Mouse (Mus musculus) splenic B cell, adult 2 months (primary cell): ENCODE results near the gene Itpkb.

Experiments used
- DNase-seq: peaks from one replicate; pipeline ENCODE4 v3.0.0-alpha.2; 2011; ENCODE audit warnings: low read depth, low spot score
- H3K27me3 ChIP-seq: 2 replicates; pipeline ENCODE4 v1.6.1; 2012; ENCODE audit warnings: mild to moderate bottlenecking, low read length, moderate library complexity, mixed read lengths; ENCODE audit not compliant: control insufficient read depth, poor library complexity, insufficient read depth, severe bottlenecking
- H3K36me3 ChIP-seq: 2 replicates; pipeline ENCODE4 v1.6.1; 2012; ENCODE audit warnings: mild to moderate bottlenecking, low read length, moderate library complexity, mixed read lengths; ENCODE audit not compliant: control insufficient read depth, poor library complexity, insufficient read depth, severe bottlenecking

The Itpkb gene

DNA sequence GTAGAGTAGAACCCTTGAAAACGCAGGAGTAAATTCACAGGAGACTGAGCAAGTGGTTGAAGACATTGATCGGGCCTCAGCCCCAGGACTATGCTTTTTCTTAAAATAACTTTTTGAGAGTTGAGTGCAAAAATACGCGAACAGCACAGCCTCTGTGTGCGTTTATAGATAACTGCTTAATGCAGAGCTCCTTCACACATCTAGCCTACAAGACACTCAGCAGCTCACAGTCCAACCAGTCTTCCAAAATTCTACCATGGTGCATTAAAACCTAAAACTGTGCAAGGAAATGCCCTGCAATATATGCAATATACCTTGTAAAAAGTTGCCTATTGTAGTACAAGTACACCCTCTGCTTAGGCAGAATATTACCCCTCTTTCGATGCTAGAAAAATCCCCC is 579 bp upstream of the Itpkb start:
- no peak for DNase-seq
- Histone ChIP-seq H3K36me3 (peaks cover 6% of the 10 kb centered on the region), H3K27me3 (no peaks in the 10 kb centered on the region)

DNA sequence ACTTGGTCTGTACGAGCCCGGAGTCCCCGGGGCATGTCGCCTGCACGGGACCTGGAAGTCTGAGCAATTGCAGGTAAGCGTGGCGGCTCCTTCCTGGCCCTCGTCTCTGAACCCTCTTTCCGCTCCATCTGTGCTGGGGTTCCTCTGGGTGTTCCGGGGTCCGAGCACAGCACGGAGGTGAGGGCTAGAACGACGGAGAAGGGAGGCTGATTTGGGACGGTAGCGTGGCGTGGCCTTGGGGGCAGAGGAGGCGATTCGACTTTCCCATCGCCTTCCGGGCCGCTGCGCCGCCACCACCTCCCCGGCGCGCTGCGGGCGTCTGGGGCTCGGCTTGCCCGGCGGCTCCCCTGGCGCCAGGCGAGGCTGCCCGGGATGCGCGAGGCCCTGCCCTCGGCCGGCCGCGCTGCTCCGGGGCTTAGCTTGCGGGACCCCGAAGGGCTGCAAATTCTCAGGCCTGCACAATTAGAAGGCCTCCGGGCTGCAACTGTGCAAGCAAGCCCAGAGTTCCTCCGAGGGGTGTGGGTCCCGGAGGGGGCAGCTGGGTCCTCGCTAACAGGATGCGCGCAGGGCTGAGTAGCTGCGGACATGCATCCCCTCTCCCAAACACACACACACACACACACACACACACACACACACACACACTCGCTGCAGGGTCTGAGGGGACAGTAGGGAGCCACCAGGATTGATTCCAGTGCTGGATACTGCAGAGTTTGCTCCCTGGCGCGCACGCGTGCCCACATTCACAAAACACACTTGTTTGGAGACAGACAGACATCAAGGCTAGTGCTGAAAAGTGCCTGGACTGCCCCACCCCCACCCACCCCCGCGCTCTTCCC is 641 bp downstream of the Itpkb start:
- Histone ChIP-seq H3K27me3 (no peaks in the 10 kb centered on the region), H3K36me3 (peaks cover 9% of the 10 kb centered on the region)
- no peak for DNase-seq

DNA sequence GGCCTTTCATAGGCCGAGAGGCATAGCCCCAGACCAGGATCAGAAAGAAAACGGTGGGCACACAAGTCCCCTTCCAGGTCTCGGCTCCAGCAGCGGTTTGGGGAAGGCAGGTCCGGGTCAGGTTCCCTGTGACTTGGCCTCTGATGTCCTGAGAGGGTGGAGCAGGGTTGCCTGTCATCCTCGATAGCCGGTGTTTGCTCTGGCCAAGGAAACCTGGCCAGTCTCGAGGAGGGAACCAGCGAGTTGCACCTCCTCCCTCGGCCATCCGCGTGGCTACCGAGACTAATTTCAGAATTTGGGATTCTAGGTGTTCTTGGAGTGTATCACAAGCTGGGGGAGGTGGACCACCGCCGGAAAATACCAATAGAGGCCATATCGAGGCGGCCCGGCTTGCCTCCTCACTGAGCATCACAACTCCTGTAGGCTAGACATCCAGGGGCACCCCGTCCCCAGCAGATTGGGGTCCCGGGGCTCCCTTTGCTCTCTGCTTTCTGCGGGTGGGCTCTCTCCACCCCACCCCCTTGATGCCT is 1.3 kb downstream of the Itpkb start:
- Histone ChIP-seq H3K36me3 (peaks cover 9% of the 10 kb centered on the region), H3K27me3 (no peaks in the 10 kb centered on the region)
- peak; percentile 36 for DNase-seq

DNA sequence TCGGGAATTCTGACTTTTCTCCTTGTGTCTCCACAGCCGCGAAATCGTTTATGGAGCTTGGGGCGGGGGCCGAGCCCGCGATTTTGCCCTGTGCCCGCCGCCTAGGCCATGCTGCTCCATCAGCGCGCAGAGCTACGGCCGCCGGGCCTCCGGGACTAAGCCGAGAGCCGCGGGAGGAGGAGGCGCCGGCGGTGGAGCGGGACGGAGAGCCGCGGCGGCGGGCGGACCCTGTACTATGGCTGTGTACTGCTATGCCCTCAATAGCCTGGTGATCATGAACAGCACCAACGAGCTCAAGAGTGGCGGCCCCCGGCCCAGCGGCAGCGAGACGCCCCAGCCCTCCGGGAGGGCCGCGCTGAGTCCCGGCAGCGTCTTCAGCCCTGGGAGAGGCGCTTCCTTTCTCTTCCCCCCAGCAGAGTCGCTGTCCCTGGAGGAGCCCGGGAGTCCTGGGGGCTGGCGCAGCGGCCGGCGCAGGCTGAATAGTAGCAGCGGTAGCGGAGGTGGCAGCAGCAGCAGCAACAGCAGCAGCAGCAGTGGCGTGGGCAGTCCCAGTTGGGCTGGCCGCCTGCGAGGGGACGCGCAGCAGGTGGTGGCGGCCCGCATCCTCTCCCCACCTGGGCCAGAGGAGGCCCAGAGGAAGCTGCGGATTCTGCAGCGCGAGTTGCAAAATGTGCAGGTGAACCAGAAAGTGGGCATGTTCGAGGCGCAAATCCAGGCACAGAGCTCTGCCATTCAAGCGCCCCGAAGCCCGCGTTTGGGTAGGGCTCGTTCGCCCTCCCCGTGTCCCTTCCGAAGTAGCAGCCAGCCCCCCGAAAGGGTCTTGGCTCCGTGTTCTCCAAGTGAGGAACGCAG is 2.0 kb downstream of the Itpkb start:
- peak; percentile 51 for DNase-seq
- Histone ChIP-seq H3K27me3 (no peaks in the 10 kb centered on the region), H3K36me3 (peaks cover 9% of the 10 kb centered on the region)

DNA sequence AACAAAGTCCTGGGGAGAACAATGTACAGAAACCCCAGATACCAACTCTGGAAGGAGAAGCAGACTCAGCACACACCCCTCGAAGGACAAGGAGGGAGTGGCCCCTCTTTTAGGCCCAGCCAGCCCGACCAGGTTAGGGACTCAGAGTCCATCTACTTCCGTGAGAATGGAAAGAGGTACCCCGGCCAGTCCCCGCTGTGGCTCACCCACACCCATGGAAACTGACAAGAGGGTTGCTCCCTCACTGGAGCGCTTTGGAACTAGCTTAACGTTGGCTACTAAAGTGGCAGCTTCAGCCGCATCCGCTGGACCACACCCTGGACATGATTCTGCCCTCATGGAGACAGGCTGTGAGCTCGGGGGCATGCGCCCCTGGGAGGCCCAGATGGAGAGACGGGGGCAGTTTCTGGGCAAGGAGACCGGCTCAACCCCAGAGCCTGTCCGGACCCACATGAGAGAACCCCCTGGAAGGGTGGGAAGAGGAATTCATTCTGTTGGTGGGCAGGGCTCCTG is 2.7 kb downstream of the Itpkb start:
- DNase-seq = no peak
- Histone ChIP-seq H3K36me3 (peaks cover 9% of the 10 kb centered on the region), H3K27me3 (no peaks in the 10 kb centered on the region)

DNA sequence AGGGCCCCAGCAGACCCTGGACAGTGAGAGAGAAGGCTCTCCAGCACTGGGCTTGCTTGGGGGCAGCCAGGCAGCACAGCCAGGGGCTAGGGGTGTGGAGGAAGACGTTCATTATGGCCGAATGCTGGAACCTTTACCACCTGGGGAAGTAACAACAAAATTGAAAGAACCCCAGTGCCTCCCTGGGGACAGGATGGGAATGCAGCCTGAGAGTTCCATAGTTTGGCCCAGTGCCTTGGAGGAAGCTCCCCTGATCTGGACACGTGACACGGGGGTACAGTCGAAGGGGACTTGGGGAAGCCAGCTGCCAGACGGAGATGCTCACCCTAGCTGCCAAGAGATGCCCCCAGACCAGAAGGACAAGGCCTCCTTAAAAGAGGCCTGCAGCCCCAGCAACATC is 3.3 kb downstream of the Itpkb start:
- Histone ChIP-seq H3K36me3 (peaks cover 9% of the 10 kb centered on the region), H3K27me3 (no peaks in the 10 kb centered on the region)
- DNase-seq = peak; percentile 32

DNA sequence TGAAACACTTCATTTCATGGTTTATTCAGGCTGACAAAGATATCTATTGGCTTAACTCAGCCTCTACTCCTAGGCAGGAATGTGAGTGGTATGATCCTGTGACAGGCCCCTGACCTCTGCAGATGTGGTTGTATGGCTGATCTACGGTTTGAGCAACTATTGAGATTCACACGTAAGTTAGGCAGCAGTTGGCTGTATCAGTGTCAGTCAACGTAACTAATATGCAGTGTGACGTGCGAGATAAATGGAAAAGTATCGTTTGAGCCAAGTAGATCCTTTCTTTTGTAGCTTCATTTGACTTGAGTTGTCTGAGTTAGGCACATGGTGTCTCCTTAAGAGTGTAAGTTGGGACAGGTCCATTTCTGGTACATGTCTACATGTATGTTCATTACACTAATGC is 4.3 kb downstream of the Itpkb start:
- DNase-seq = no peak
- H3K27me3 ChIP-seq = no peaks in the 10 kb centered on the region

DNA sequence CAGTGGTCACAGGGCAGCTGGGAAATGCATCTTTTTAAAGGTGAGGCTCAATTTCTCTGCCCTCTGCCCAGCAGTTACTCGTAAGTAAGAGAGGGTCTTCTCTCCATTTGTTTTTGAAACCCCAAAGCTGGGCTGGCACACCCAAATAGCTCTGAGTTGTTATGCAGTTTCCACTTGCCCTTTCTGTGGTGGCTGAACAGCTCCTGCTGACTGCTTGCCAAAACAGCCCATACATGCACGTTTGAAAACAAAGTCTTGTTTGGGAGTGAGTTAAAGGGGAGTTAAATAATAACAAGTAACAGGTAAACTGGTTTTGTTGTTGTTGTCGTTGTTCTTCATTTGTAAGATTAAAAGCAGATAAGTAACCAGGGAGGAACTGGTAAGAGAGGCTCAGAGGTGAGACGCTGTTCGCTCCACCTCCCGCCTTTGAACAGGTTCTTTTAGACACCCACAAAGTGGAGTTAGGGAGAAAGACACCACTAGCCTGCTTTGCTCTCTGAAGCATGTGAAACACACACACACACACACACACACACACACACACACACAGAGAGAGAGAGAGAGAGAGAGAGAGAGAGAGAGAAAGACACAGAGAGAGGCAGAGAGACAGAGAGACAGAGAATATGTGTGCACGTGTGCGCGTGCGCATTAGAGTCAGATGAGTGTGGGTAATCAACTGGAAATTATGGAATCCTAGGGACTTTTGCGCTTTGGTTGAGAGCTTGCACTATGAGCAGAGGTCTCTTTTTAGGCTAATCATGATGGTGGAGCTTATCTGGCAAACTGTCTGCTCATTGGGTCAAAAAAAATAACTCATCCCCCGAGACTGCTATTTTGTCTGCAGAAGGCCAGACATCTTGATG is 5.5 kb downstream of the Itpkb start:
- peaks cover 12% of the 10 kb centered on the region for H3K36me3 ChIP-seq
- no peaks in the 10 kb centered on the region for H3K27me3 ChIP-seq
- peak; percentile 54 for DNase-seq

More for the DNA sequence above, 4.3 kb downstream of the Itpkb start:
- peaks cover 12% of the 10 kb centered on the region for H3K36me3 ChIP-seq

DNA sequence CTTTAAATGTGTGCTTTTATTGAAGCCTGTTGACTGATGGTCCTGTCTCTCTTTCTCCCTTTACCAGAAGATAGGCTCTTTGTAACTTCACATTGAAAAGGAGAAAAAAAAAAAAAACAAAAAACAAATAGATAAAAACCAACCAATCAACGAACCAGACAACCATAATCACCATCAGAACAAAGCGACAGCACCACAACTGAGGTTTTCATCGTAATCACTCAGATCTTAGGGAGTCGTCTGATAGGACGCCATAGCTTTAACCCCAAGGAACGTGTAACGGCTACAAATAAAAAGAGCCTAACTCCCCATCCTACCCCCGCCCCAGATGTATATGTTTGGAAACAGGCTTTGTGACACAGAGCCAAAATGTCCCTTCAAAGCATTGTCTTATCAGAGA is 8.1 kb downstream of the Itpkb start:
- H3K27me3 ChIP-seq = no peaks in the 10 kb centered on the region
- no peak for DNase-seq

DNA sequence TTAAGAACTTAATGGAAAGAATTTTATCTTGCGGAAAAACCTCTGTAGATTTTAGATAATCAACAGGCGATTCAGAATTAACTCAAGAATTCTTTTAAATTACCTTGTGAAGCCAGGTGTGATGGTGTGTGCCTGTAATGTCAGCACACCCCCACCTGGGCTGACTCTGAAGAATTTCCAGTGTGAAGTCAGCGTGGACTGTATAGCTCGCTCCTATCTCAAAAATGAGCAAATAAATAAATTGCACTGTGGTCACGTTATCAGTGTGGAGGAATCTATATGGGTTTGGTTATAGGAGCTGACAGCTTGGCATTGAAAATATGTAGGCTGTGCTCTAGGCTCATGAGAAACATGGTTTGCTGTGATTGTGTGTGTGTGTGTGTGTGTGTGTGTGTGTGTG is 8.9 kb downstream of the Itpkb start:
- H3K27me3 ChIP-seq = no peaks in the 10 kb centered on the region
- peaks cover 8% of the 10 kb centered on the region for H3K36me3 ChIP-seq
- no peak for DNase-seq

More for the DNA sequence above, 8.1 kb downstream of the Itpkb start:
- peaks cover 8% of the 10 kb centered on the region for H3K36me3 ChIP-seq

DNA sequence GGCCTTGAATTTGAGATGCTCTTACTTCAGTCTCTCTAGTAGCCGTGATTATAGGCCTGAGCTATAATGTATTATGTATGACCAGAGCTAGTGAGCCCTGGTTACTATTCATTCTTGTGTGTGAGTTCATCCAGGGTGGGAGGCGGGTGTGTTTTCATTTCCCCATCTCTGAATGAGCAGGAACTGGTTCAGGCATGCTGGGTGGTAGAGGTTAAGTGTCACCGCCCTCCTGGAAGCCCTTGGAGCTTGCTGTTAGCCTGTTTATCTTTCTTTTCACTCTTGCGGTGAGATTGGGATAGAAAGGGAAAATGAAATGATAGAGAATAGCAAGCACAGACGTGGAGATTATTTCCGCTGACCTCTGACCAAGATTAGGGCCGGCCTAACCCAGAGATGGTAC is 12.7 kb downstream of the Itpkb start:
- H3K36me3 ChIP-seq = 0 out of 2 replicates have a peak, but pooled peaks cover 4% of the 10 kb centered on the region
- peak; percentile 23 for DNase-seq
- H3K27me3 ChIP-seq = no peaks in the 10 kb centered on the region

DNA sequence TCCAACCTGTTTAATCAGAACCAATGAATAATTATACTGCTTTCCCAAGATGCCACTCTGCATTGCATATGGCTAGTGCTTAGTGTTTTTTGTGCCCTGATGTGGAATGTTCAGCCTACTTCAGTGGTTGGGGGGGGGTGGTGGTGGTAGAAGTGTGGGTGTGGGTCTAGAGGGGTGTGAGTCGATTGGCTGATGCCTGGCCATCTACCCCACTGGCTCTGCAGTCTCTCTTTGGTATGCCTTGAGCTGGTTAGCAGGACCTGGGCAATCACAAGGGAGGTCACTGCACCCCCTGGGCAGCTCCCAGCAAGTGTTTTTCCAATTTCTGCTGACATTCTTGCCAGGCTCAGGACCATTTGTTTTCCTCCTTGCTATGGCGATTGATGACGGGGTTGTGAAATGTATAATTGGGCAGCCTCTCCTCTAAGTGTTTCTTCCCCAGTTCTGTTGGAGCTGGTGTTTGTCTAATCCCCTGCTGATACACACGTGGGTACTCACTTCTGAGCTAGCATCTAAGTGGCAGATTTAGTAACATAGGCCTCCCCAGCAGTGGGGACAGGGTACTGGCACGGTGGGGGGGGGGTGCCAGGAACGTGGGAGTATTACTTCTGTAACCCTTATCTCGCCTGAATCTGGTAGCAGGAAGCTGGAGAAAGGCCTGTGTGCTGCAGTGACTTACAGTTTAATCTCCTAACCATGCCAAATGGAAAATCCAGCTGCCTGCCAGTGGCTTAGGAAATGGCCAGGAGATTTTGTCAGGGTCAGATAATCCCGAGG is 13.3 kb downstream of the Itpkb start:
- H3K36me3 ChIP-seq = peaks cover 4% of the 10 kb centered on the region; the same call in 1 of the 2 replicates
- no peak for DNase-seq
- H3K27me3 ChIP-seq = no peaks in the 10 kb centered on the region

DNA sequence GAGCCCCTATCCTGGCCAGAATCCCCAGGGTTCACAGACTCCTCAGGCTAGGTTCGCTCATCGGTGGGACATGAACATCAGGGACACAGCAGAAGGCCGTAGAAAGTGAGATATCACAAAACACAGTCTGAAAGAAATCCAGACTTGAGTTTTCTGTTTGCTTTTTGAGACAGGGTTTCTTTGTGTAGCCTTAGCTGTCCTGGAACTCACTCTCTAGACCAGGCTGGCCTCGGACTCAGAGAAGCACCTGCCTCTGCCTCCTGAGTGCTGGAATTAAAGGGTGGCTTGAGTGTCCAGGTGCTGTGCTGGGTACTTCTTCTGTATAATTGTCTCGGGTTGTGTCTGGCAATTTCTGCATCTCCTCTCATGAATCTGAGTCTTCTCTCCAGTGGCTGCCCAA is 14.8 kb downstream of the Itpkb start:
- DNase-seq = no peak
- no peaks in the 10 kb centered on the region for H3K27me3 ChIP-seq
- H3K36me3 ChIP-seq = peaks cover 2% of the 10 kb centered on the region; the same call in 1 of the 2 replicates
